8 mouse cellular contexts compared by ENCODE assay signal in the genomic region with DNA sequence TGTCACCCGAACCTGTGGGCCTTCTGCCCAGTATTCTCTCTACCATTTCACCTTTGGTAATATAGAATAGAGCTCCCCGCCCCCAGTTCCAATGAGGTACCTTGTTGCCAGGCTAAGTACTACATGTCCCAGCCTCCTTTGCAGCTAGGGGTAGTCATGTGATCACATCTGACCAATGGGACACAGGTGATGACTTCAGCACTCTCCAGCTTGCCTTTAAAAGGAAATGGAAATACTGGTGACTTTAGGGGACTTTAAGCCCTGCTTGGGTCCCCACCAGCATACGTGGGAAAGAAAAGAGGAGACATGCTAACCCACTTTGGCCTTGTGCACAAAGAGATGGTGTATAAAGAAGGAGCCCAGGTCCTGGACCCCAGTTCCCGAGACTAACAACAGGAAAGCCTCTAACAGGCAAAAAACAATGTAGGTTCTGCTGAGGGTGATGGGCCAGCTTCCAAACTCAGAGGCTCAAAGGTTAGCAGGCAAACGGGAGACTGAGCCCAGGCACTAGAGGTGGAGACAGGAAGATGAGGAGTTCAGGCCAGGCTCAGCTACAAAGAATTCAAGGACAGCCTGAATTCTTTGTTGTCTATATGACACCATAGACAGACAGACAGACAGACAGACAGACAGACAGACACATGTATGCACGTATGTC.
A peak's percentile ranks its signal among the peaks of the same experiment; 100 is the strongest.
DNase-seq lines count a peak whose midpoint lies in the region; ATAC-seq and TF ChIP-seq lines count a peak whose summit lies in the region.

No protein-coding gene starts in this region.

- no peak for TF ChIP-seq EP300 in MEL (IDR thresholded peaks at IDR 0.05; ENCODE audit: low read depth in 1 of 2, low read length in 2 of 2)

- 28% methylated on average over 6 of the region's 6 CpGs for WGBS in forebrain, embryonic 15.5 days
- WGBS in lung, adult 2 months: 22% methylated on average over 6 of the region's 6 CpGs
- 32% methylated on average over 6 of the region's 6 CpGs for WGBS in neural tube, embryonic 14.5 days

- peak overlapping the region; percentile 61 for H3K9ac ChIP-seq in MEL (ENCODE audit: control insufficient read depth, low read depth, low read length, poor library complexity, severe bottlenecking)
- H3K9ac ChIP-seq in forebrain, embryonic 15.5 days (replicated peaks): no peak overlapping the region
- H3K9ac ChIP-seq in neural tube, embryonic 14.5 days (replicated peaks; ENCODE audit: low read depth, low read length): no peak overlapping the region

- peak overlapping the region; percentile 34 for H3K4me2 ChIP-seq in forebrain, embryonic 15.5 days (replicated peaks)
- H3K4me2 ChIP-seq in neural tube, embryonic 14.5 days (ENCODE audit: low read depth, low read length): no peak overlapping the region

- peak overlapping the region; percentile 39 for H3K27ac ChIP-seq in MEL (ENCODE audit: control insufficient read depth, low read depth, low read length)
- peak overlapping the region; percentile 79 for H3K27ac ChIP-seq in forebrain, embryonic 15.5 days (replicated peaks)
- peak overlapping the region; percentile 16; the same call in 1 of the 2 replicates for H3K27ac ChIP-seq in neural tube, embryonic 14.5 days (ENCODE audit: low read depth, low read length)

- DNase-seq in MEL (ENCODE audit: low read depth, low spot score): peak; percentile 93
- peak; percentile 68 to 82 for DNase-seq in heart, postnatal 14 days
- peak; percentile 90 to 93 for DNase-seq in kidney, postnatal 36 days
- peak; percentile 78 for DNase-seq in lung, adult 2 months
- peak; percentile 85 for DNase-seq in thymus, postnatal 14 days

- H3K79me2 ChIP-seq in MEL (ENCODE audit: control insufficient read depth, insufficient read depth, low read length, poor library complexity): 0 out of 2 replicates have a peak, but pooled peaks cover 1% of the 10 kb centered on the region

- peaks cover 0 to 10% of the 10 kb centered on the region in 2 experiments; a peak in 2 of 4 replicates for H3K4me1 ChIP-seq in MEL (ENCODE audit: control insufficient read depth in 1 of 2, insufficient read depth in 2 of 2, low read length in 2 of 2)
- peaks cover 38% of the 10 kb centered on the region for H3K4me1 ChIP-seq in forebrain, embryonic 15.5 days
- peaks cover 4% of the 10 kb centered on the region for H3K4me1 ChIP-seq in lung, adult 2 months (ENCODE audit: control insufficient read depth, insufficient read depth, low read length)
- peaks cover 15% of the 10 kb centered on the region for H3K4me1 ChIP-seq in neural tube, embryonic 14.5 days (ENCODE audit: control insufficient read depth, insufficient read depth, low read length)

- ATAC-seq in cerebellum, adult (ENCODE audit: insufficient number of reproducible peaks, low FRiP score, low TSS enrichment): peak; percentile 87
- peak; percentile 86 for ATAC-seq in forebrain, embryonic 15.5 days (replicated peaks)
- ATAC-seq in neural tube, embryonic 14.5 days (ENCODE audit: low read depth): peak; percentile 79

- peak overlapping the region; percentile 44 to 54 for H3K4me3 ChIP-seq in MEL (ENCODE audit: control insufficient read depth in 1 of 2, insufficient read depth in 1 of 2, low read depth in 2 of 2, low read length in 2 of 2)
- no peak overlapping the region for H3K4me3 ChIP-seq in forebrain, embryonic 15.5 days
- H3K4me3 ChIP-seq in lung, adult 2 months (replicated peaks; ENCODE audit: extremely low read depth, low read depth, low read length): no peak overlapping the region
- no peak overlapping the region for H3K4me3 ChIP-seq in neural tube, embryonic 14.5 days (ENCODE audit: low read depth, low read length)

- intact Hi-C loops in heart, postnatal 14 days (cut with DNase I): no loop called here

- no peaks in the 10 kb centered on the region for H3K36me3 ChIP-seq in MEL (ENCODE audit: control insufficient read depth in 1 of 2, insufficient read depth in 2 of 2, low read length in 2 of 2)
- H3K36me3 ChIP-seq in forebrain, embryonic 15.5 days: no peaks in the 10 kb centered on the region
- no peaks in the 10 kb centered on the region for H3K36me3 ChIP-seq in neural tube, embryonic 14.5 days (ENCODE audit: control insufficient read depth, insufficient read depth, low read length)

- no peaks in the 10 kb centered on the region for H3K27me3 ChIP-seq in MEL (ENCODE audit: control insufficient read depth in 1 of 2, insufficient read depth in 2 of 2, low read length in 2 of 2)
- H3K27me3 ChIP-seq in forebrain, embryonic 15.5 days: no peaks in the 10 kb centered on the region
- no peaks in the 10 kb centered on the region for H3K27me3 ChIP-seq in neural tube, embryonic 14.5 days (ENCODE audit: control insufficient read depth, insufficient read depth, low read length)

- peak; percentile 58 to 78; a peak in 3 of 4 replicates for TF ChIP-seq POLR2A in MEL (IDR thresholded peaks at IDR 0.05; ENCODE audit: control insufficient read depth in 1 of 2, insufficient read depth in 1 of 2, low read depth in 1 of 2, low read length in 2 of 2, poor library complexity in 1 of 2)
- no peak for TF ChIP-seq POLR2A in lung, adult 2 months (IDR thresholded peaks at IDR 0.05; ENCODE audit: borderline replicate concordance, extremely low read depth, low read depth, low read length)

- H3K9me3 ChIP-seq in MEL (replicated peaks; ENCODE audit: insufficient read depth, low read length): no peaks in the 10 kb centered on the region
- no peaks in the 10 kb centered on the region for H3K9me3 ChIP-seq in forebrain, embryonic 15.5 days
- H3K9me3 ChIP-seq in neural tube, embryonic 14.5 days (ENCODE audit: control insufficient read depth, low read length): no peaks in the 10 kb centered on the region

- no peak for TF ChIP-seq CTCF in MEL (IDR thresholded peaks at IDR 0.05 in 2 of 3, conservative IDR thresholded peaks at IDR 0.05 in 1 of 3; ENCODE audit: control insufficient read depth in 1 of 3, insufficient read depth in 1 of 3, low read depth in 2 of 3, low read length in 3 of 3, poor library complexity in 1 of 3, severe bottlenecking in 1 of 3)
- no peak for TF ChIP-seq CTCF in lung, adult 2 months (IDR thresholded peaks at IDR 0.05; ENCODE audit: insufficient read depth, low read length)

- TF ChIP-seq RAD21 in MEL (IDR thresholded peaks at IDR 0.05; ENCODE audit: low read depth, low read length): no peak

TF ChIP-seq in MEL, 35 proteins besides CTCF, POLR2A, EP300 and RAD21 (continues in another document):
- TF ChIP-seq JUND (IDR thresholded peaks at IDR 0.05; ENCODE audit: low read depth, low read length) (no peak), POLR2AphosphoS5 (IDR thresholded peaks at IDR 0.05; ENCODE audit: borderline replicate concordance, low read depth, low read length) (no peak), MXI1 (IDR thresholded peaks at IDR 0.05; ENCODE audit: low read depth, low read length) (peak; percentile 40; the same call in 1 of the 2 replicates), POLR2AphosphoS2 (IDR thresholded peaks at IDR 0.05; ENCODE audit: low read length) (no peak), MAFK (IDR thresholded peaks at IDR 0.05; ENCODE audit: borderline replicate concordance, low read depth, low read length) (peak; percentile 100), BHLHE40 (IDR thresholded peaks at IDR 0.05; ENCODE audit: borderline replicate concordance, low read depth, low read length) (no peak), ZKSCAN1 (IDR thresholded peaks at IDR 0.05; ENCODE audit: low read depth, low read length) (no peak), HCFC1 (IDR thresholded peaks at IDR 0.05; ENCODE audit: low read depth, low read length) (peak; percentile 100), GATA1 (IDR thresholded peaks at IDR 0.05; ENCODE audit: low read depth, low read length) (no peak), USF2 (IDR thresholded peaks at IDR 0.05; ENCODE audit: borderline replicate concordance in 1 of 2, insufficient read depth in 1 of 2, low read depth in 1 of 2, low read length in 2 of 2) (peak; percentile 81 to 95), KAT2A (conservative IDR thresholded peaks at IDR 0.05; ENCODE audit: low read depth, low read length) (peak; percentile 90), MAX (IDR thresholded peaks at IDR 0.05; ENCODE audit: low read length) (0 out of 2 replicates have a peak, but pooled peaks have one; percentile 55), TAL1 (IDR thresholded peaks at IDR 0.05; ENCODE audit: low read length) (no peak), ZMIZ1 (IDR thresholded peaks at IDR 0.05; ENCODE audit: low read depth, low read length) (peak; percentile 83; the same call in 1 of the 2 replicates), RCOR1 (IDR thresholded peaks at IDR 0.05; ENCODE audit: low read depth, low read length) (no peak), ZC3H11A (IDR thresholded peaks at IDR 0.05; ENCODE audit: low read depth, low read length) (no peak), MYB (IDR thresholded peaks at IDR 0.05; ENCODE audit: low read depth, low read length) (no peak), CHD1 (IDR thresholded peaks at IDR 0.05; ENCODE audit: low read depth, low read length) (no peak), NELFE (IDR thresholded peaks at IDR 0.05; ENCODE audit: low read depth, low read length) (peak; percentile 75), MYC (IDR thresholded peaks at IDR 0.05; ENCODE audit: low read depth, low read length) (peak; percentile 21; the same call in 1 of the 2 replicates), GABPA (IDR thresholded peaks at IDR 0.05; ENCODE audit: low read depth, low read length) (no peak), ELF1 (IDR thresholded peaks at IDR 0.05; ENCODE audit: low read depth, low read length) (peak; percentile 79), UBTF (IDR thresholded peaks at IDR 0.05; ENCODE audit: borderline replicate concordance, insufficient read depth, low read depth, low read length) (no peak), E2F4 (IDR thresholded peaks at IDR 0.05; ENCODE audit: borderline replicate concordance, low read depth, low read length) (no peak), TCF12 (IDR thresholded peaks at IDR 0.05; ENCODE audit: low read depth, low read length) (0 out of 2 replicates have a peak, but pooled peaks have one; percentile 9), TBP (IDR thresholded peaks at IDR 0.05; ENCODE audit: low read depth, low read length) (peak; percentile 89), ETS1 (IDR thresholded peaks at IDR 0.05; ENCODE audit: low read depth, low read length) (no peak), USF1 (IDR thresholded peaks at IDR 0.05; ENCODE audit: low read depth, low read length) (peak; percentile 100), NRF1 (IDR thresholded peaks at IDR 0.05; ENCODE audit: insufficient read depth, low read depth, low read length, poor library complexity, severe bottlenecking) (no peak), MAZ (IDR thresholded peaks at IDR 0.05; ENCODE audit: low read depth, low read length) (peak; percentile 60; the same call in 1 of the 2 replicates), MEF2A (IDR thresholded peaks at IDR 0.05; ENCODE audit: extremely low read depth, insufficient replicate concordance, low read depth, low read length, poor library complexity, severe bottlenecking) (no peak), SMC3 (IDR thresholded peaks at IDR 0.05; ENCODE audit: low read depth, low read length) (no peak), CHD2 (IDR thresholded peaks at IDR 0.05; ENCODE audit: low read length) (peak; percentile 73)

Comparison
In these comparisons a context has a peak if more than half of its experiments do, and no peak if none do; other contexts are left out.
1. H3K27ac ChIP-seq: peak in every context shown above with its lines; median percentile 79 in forebrain, embryonic 15.5 days; 39 in MEL; 16 in neural tube, embryonic 14.5 days.
2. H3K4me3 ChIP-seq: peak in MEL (2 of 2); none in forebrain, embryonic 15.5 days (single experiment), lung, adult 2 months (single experiment) and neural tube, embryonic 14.5 days (single experiment).
3. Peak in every context shown above with its lines, with median percentiles within 50 percentile points of each other: DNase-seq and ATAC-seq.